Mouse (Mus musculus) neural tube, embryonic 12.5 days (tissue): ENCODE results near the gene Hist2h3b. TPM values are rescaled to one million over a fixed set of nuclear protein-coding genes. Genes with fewer than 3 reads are reported as not detected.
"Not testable (repeated sequence)": the region's sequence is repeated elsewhere in the genome, so short reads cannot be mapped to it uniquely, and the experiment has no call there.

Experiments used
- ATAC-seq: fragments of 200-750 bp; cut with Nextera tagmentation; 2 replicates; pipeline ENCODE4 v1.8.0; 2017; ENCODE audit warnings: low read depth, mild to moderate bottlenecking, moderate TSS enrichment, moderate library complexity; ENCODE audit not compliant: low FRiP score
- H3K27ac ChIP-seq: fragments of 300-500 bp; sonication (generic); 2 replicates; pipeline ENCODE4 v1.5.1; 2016
- H3K27me3 ChIP-seq: fragments of 300-500 bp; sonication (generic); replicated peaks from 2 replicates; pipeline ENCODE4 v1.6.1; 2016; ENCODE audit warnings: mild to moderate bottlenecking
- H3K36me3 ChIP-seq: fragments of 300-500 bp; sonication (generic); 2 replicates; pipeline ENCODE4 v1.6.1; 2016; ENCODE audit warnings: mild to moderate bottlenecking
- H3K4me1 ChIP-seq: fragments of 300-500 bp; sonication (generic); 2 replicates; pipeline ENCODE4 v1.6.1; 2016
- H3K4me2 ChIP-seq: fragments of 300-500 bp; sonication (generic); replicated peaks from 2 replicates; pipeline ENCODE4 v1.6.1; 2016; ENCODE audit warnings: mild to moderate bottlenecking
- H3K4me3 ChIP-seq: fragments of 300-500 bp; sonication (generic); 2 replicates; pipeline ENCODE4 v1.5.1; 2016
- H3K9ac ChIP-seq: fragments of 300-500 bp; sonication (generic); 2 replicates; pipeline ENCODE4 v1.6.1; 2016; ENCODE audit warnings: mild to moderate bottlenecking
- H3K9me3 ChIP-seq: fragments of 300-500 bp; sonication (generic); 2 replicates; pipeline ENCODE4 v1.6.1; 2016; ENCODE audit warnings: mild to moderate bottlenecking
- WGBS: fragments of 180-500 bp; shearing (Covaris S2); methylation state at CpG from one replicate; pipeline ENCODE4 v1.1.7; 2016; 5-methylcytosine and 5-hydroxymethylcytosine counted together
- polyA plus RNA-seq: library from polyadenylated mRNA; unstranded; fragments of >200 nt; fragmentation: Nextera tagmentation; extraction: Ambion mirVana; gene quantifications from 2 replicates; pipeline ENCODE4 v1.2.1, GENCODE M21; 2016

Hist2h3b gene
- 41.2 and 58.9 TPM in 2 replicates for polyA plus RNA-seq

DNA sequence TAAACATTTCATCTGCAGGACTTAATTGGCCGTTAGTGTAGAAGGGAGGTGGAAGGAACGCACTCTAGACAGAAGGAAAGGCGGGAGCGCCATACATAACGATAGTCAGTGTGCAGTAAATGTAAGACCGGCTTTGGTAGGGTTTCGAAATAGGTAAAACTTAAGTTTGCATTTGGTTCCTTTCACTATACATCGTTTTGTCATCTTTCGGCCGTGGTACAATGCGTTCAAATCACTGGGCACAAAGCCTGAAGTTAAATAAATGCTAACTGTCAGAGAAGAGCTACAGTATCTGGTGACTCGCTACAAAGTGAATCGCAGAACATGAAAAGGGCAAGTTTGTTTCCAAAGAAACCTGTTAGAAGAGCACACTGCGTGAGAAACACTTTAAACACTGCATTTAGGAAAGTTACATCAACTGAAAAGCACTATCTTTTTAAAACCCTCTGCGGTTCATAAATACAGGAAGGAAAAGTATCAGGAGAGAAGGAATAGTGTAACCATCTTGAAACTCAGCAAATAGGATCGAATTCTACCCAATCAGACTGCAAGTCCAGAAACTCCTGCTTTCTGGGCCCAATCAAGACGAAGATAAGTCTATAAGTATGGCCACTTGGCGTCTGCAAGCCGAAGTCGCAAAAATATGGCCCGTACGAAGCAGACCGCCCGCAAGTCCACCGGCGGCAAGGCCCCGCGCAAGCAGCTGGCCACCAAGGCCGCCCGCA lies at the start of gene Hist2h3b:
Gene Hist2h3b, plus strand, starts transcription at position 604 of the 725 bp plus-strand sequence.
- peaks cover 18% of the 10 kb centered on the region for H3K4me1 ChIP-seq
- peak within 1 kb of the TSS; percentile 49 for H3K4me3 ChIP-seq
- H3K27ac ChIP-seq: peak within 1 kb of the TSS; percentile 87
- H3K4me2 ChIP-seq: peak within 1 kb of the TSS; percentile 74
- WGBS: 20% methylated on average over 30 of the region's 30 CpGs
- ATAC-seq: peak; percentile 60
- no peaks in the 10 kb centered on the region for H3K9me3 ChIP-seq
- no peaks in the 10 kb centered on the region for H3K36me3 ChIP-seq
- H3K27me3 ChIP-seq: no peaks in the 10 kb centered on the region
- H3K9ac ChIP-seq: peak within 1 kb of the TSS; percentile 68

DNA sequence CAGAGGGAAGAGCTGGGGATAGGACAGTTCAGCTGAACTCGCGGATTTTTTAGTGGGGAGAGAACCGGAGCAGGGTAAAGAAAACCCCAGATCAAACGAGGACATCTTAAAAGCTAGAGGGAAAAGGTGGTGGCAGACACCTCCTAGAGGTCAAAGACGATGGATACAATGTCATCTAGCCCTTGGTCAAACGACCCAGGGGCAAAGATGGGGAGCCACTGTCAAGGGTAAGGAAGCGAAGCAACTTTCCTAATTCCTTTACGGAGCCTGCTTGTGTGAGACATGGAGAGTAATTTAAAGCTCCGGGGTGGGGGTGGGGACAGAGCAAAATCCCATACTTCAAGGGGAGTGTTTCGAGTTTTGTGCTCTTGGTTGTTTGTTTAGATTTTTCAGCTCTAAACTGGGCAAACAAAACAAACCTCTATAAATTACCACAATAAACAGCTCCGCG lies 49.2 kb upstream of the Hist2h3b start:
- Histone ChIP-seq H3K36me3 (no peaks in the 10 kb centered on the region), H3K27ac (peak overlapping the region; percentile 46), H3K4me3 (peak overlapping the region; percentile 65), H3K9me3 (no peaks in the 10 kb centered on the region), H3K4me2 (peak overlapping the region; percentile 80), H3K4me1 (peaks cover 17% of the 10 kb centered on the region; the same call in 1 of the 2 replicates), H3K27me3 (no peaks in the 10 kb centered on the region), H3K9ac (peak overlapping the region; percentile 53)
- under 1% methylated on average over 12 of the region's 12 CpGs for WGBS
- peak; percentile 52 for ATAC-seq

DNA sequence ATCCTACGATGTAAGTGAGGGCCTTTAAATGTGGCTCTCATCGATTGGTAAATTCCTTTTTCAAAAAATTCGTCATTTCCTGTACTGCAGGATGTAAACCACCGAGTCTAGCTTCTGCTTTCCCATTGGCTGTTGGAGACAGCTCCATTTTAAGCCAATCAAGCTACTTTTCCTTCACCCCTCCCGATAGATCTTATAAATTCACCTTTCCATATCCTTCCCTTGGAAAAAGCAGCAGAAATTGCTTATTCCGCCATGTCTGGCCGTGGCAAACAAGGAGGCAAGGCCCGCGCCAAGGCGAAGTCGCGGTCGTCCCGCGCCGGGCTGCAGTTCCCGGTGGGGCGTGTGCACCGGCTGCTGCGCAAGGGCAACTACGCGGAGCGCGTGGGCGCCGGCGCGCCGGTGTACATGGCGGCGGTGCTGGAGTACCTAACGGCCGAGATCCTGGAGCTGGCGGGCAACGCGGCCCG lies 48.8 kb upstream of the Hist2h3b start, which contains the start of the genes Bola1 and Hist2h2ab:
Gene Bola1, minus strand, starts transcription at position 49 of the 470 bp plus-strand sequence.
Gene Hist2h2ab, plus strand, starts transcription at position 205 of the 470 bp plus-strand sequence.
- Histone ChIP-seq H3K9ac (peak within 1 kb of the TSS; percentile 73), H3K27me3 (no peaks in the 10 kb centered on the region), H3K27ac (peak within 1 kb of the TSS; percentile 94), H3K4me3 (peak within 1 kb of the TSS; percentile 65), H3K4me2 (peak within 1 kb of the TSS; percentile 80), H3K9me3 (no peaks in the 10 kb centered on the region), H3K4me1 (peaks cover 17% of the 10 kb centered on the region; the same call in 1 of the 2 replicates), H3K36me3 (no peaks in the 10 kb centered on the region)
- under 1% methylated on average over 36 of the region's 37 CpGs for WGBS
- ATAC-seq: peak; percentile 91

DNA sequence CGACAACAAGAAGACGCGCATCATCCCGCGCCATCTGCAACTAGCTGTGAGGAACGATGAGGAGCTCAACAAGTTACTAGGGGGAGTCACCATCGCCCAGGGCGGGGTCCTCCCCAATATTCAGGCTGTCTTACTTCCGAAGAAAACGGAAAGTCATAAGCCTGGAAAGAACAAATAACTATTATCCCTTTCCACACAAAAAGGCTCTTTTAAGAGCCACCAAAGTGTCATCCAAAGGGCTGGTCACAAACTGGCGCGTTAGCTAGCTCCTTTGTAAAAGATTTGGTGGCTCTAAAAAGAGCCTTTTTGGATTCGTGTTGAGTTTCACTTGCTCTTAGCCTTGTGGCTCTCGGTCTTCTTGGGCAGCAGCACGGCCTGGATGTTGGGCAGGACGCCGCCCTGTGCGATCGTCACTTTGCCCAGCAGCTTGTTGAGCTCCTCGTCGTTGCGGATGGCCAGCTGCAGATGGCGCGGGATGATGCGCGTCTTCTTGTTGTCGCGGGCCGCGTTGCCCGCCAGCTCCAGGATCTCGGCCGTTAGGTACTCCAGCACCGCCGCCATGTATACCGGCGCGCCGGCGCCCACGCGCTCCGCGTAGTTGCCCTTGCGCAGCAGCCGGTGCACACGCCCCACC lies 48.2 kb upstream of the Hist2h3b start:
- ATAC-seq: peak; percentile 37
- peak overlapping the region; percentile 94 for H3K27ac ChIP-seq
- not testable (repeated sequence) for H3K36me3 ChIP-seq, H3K9me3 ChIP-seq, H3K27me3 ChIP-seq
- under 1% methylated on average over 32 of the region's 47 CpGs for WGBS
- H3K9ac ChIP-seq: peak overlapping the region; percentile 73
- peaks cover 17% of the 10 kb centered on the region; the same call in 1 of the 2 replicates for H3K4me1 ChIP-seq
- H3K4me3 ChIP-seq: peak overlapping the region; percentile 65
- H3K4me2 ChIP-seq: peak overlapping the region; percentile 80

DNA sequence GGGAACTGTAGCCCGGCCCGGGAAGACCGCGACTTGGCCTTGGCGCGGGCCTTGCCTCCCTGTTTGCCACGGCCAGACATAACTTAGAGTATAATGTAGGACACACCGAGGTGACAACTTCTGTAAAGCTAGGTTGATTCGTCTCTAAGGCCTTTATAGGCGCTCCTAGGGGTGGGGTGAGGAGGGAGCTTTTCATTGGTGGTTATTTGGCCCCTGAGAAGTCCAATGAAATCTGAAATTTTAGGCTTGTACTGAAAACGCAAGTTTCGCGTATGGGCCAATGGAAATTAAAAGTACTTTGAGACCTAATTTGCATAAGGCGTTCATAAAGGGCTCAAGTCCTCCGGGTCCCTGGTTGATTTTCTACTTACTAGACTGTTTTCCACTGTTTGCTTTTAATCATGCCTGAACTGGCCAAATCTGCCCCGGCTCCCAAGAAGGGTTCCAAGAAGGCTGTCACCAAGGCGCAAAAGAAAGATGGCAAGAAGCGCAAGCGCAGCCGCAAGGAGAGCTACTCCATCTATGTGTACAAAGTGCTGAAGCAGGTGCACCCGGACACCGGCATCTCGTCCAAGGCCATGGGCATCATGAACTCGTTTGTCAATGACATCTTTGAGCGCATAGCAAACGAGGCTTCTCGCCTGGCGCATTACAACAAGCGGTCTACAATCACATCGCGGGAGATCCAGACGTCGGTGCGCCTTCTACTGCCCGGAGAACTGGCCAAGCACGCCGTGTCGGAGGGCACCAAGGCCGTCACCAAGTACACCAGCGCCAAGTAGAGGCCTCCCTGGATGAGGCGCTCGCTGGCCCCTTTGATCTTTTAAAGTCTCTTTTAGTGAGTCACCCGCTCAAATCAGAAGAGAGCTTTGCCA lies 47.5 kb upstream of the Hist2h3b start, which contains the start of the genes Hist2h2ac and Hist2h2be:
Gene Hist2h2ac, minus strand, starts transcription at position 116 of the 875 bp plus-strand sequence.
Gene Hist2h2be, plus strand, starts transcription at position 355 of the 875 bp plus-strand sequence.
- Histone ChIP-seq H3K9ac (peak within 1 kb of the TSS; percentile 73), H3K27ac (peak within 1 kb of the TSS; percentile 94), H3K4me3 (peak within 1 kb of the TSS; percentile 65), H3K4me1 (peaks cover 17% of the 10 kb centered on the region; the same call in 1 of the 2 replicates), H3K4me2 (peak within 1 kb of the TSS; percentile 80), H3K27me3 (no peaks in the 10 kb centered on the region), H3K9me3 (no peaks in the 10 kb centered on the region), H3K36me3 (no peaks in the 10 kb centered on the region)
- under 1% methylated on average over 43 of the region's 43 CpGs for WGBS
- ATAC-seq: peak; percentile 77

DNA sequence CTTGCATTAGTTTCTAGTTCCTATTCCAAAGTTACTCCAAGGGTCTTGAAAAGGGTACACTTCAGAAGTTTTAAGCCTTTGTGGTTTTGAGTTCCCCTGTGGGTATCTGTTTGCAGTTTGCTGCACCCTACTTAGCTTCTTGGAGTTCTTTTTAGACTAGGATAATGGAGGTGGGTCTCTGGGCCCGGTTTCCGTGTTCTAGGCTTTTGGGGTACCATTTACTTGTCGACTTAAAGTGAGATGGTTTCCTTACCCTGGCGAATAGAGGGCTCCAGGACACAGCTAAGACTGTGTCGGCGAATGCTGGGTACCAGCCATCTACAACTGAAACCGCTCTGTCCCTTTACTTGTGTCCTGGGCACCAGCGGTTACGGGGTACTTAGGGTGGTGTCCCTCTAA lies 46.8 kb upstream of the Hist2h3b start:
- Histone ChIP-seq H3K4me3 (peak overlapping the region; percentile 65), H3K36me3 (no peaks in the 10 kb centered on the region), H3K27ac (peak overlapping the region; percentile 94), H3K9me3 (no peaks in the 10 kb centered on the region), H3K9ac (peak overlapping the region; percentile 73), H3K27me3 (no peaks in the 10 kb centered on the region), H3K4me1 (peaks cover 17% of the 10 kb centered on the region; the same call in 1 of the 2 replicates), H3K4me2 (peak overlapping the region; percentile 80)
- ATAC-seq: no peak
- WGBS: 20% methylated on average over 9 of the region's 9 CpGs

DNA sequence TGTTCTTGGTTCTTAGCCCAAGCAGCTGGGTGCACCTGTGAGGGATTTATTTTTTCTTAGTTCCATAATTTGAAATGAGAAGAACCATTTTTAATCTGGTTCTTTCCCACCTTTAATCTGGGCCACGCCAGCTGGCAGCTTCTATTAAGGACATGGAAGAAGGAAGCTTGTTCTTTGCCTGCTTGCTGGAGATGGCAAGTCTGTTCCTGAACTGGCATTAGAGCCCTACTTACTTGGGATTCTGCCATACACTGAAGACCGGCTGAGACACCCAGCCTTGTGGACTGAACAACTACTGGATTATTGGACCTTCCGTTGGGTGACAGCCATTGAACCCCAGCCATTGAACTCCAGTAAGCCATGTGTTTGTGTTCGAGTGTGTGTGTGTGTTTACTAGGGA lies 45.7 kb upstream of the Hist2h3b start:
- H3K36me3 ChIP-seq: no peaks in the 10 kb centered on the region
- H3K4me3 ChIP-seq: no peak overlapping the region
- H3K4me2 ChIP-seq: peak overlapping the region; percentile 80; the same call in 1 of the 2 replicates
- H3K27me3 ChIP-seq: no peaks in the 10 kb centered on the region
- ATAC-seq: no peak
- H3K4me1 ChIP-seq: peaks cover 17% of the 10 kb centered on the region; the same call in 1 of the 2 replicates
- H3K27ac ChIP-seq: no peak overlapping the region
- H3K9me3 ChIP-seq: no peaks in the 10 kb centered on the region
- WGBS: 93% methylated on average over 4 of the region's 4 CpGs
- no peak overlapping the region for H3K9ac ChIP-seq

DNA sequence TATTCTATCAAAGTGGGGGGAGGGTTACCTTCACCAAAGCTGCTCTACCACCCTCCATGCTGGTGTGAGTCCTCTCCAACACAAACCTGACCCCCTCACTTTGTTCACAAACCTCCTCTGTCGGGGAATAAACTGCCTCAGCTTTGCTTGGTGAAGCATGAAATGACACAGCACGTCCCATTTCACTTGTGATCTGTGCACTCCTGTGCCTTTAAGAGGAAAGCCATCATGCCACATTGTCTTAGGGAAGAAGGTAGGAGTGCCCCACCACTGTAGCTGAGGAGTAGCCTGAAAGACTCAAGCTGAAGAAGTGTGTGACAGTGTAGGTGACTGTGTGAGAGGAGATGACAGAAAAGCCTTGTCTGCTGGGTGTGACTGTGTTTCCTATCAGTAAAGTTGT lies 43.0 kb upstream of the Hist2h3b start:
- 13% methylated on average over 2 of the region's 2 CpGs for WGBS
- H3K27me3 ChIP-seq: no peaks in the 10 kb centered on the region
- no peaks in the 10 kb centered on the region for H3K9me3 ChIP-seq
- no peak for ATAC-seq
- no peak overlapping the region for H3K9ac ChIP-seq
- H3K27ac ChIP-seq: no peak overlapping the region
- peaks cover 10% of the 10 kb centered on the region; the same call in 1 of the 2 replicates for H3K4me1 ChIP-seq
- H3K4me3 ChIP-seq: no peak overlapping the region
- H3K36me3 ChIP-seq: no peaks in the 10 kb centered on the region
- H3K4me2 ChIP-seq: no peak overlapping the region

DNA sequence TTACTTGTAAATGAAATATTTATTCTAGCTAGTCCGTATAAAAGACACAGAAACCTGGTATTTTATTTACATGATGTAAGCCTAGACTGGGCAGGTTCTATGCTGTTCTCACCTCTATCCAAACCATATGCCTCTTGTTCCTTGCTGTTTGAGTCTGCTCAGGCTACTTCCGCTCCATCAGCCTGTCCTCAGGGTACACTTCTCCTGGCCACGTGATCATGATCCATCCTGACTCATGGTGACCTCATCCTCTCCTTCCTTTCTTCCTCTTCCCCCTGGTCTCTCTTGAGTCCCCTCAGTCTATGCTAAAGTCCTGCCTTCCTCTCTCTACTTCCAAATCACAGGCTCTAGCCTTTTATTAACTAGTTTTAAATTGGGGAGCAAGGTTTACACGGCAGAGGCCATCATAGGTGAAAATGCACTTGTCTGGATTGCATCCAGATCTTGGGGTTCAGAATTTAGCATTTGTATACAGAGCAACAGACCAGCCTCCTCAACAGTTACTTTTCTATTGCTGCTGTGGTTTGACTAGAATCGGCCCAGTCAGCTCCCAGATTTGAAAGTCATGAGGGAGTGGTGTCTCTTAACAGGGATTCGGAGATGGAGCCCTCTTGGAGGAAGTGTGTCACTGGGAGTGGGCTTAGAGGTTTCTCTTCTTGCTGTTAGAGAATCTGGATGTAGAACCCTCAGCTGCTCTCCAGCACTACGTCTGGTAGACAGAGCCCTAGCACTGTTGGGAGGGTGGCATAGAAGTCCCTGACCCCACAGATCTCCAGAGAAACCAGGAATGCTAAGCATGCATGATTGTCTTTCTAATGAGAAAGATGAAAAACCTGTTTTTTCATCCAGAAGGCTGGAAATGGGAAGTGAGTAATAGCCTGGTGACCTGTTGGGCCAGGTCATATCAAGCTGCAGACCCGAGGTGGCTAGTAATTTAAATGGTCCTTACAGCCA lies 41.5 kb upstream of the Hist2h3b start:
- Histone ChIP-seq H3K9ac (no peak overlapping the region), H3K4me2 (no peak overlapping the region), H3K36me3 (no peaks in the 10 kb centered on the region), H3K4me3 (no peak overlapping the region), H3K27me3 (no peaks in the 10 kb centered on the region), H3K9me3 (no peaks in the 10 kb centered on the region), H3K4me1 (no peaks in the 10 kb centered on the region; the same call in 1 of the 2 replicates), H3K27ac (no peak overlapping the region)
- ATAC-seq: no peak
- WGBS: 79% methylated on average over 8 of the region's 8 CpGs

DNA sequence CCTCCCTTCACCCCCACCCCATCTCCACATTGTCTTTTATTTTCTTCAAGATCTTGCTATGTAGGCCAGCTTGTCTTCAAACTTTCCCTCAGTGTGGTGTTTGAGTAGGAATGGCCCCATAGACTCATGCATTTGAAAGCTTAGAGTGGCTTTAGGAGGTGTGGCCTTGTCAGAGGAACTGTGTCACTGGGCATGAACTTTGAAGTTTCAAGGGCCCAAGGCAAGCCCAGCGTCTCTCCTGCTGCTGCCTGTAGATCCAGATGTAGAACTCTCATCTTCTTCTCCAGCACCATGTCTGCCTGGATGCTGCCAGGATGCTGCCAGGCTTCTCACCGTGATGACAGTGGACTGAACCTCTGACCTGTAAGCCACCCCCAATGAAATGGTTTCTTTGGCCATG lies 39.6 kb upstream of the Hist2h3b start:
- WGBS: 71% methylated on average over 2 of the region's 2 CpGs
- ATAC-seq: no peak

More for the DNA sequence above, 39.6 kb upstream of the Hist2h3b start:
- H3K9me3 ChIP-seq: no peaks in the 10 kb centered on the region
- no peaks in the 10 kb centered on the region for H3K36me3 ChIP-seq
- H3K27ac ChIP-seq: no peak overlapping the region
- no peak overlapping the region for H3K4me3 ChIP-seq
- no peak overlapping the region for H3K4me2 ChIP-seq
- no peaks in the 10 kb centered on the region for H3K27me3 ChIP-seq
- H3K4me1 ChIP-seq: no peaks in the 10 kb centered on the region
- no peak overlapping the region for H3K9ac ChIP-seq
